8 mouse cellular contexts compared by ENCODE assay signal in the genomic region with DNA sequence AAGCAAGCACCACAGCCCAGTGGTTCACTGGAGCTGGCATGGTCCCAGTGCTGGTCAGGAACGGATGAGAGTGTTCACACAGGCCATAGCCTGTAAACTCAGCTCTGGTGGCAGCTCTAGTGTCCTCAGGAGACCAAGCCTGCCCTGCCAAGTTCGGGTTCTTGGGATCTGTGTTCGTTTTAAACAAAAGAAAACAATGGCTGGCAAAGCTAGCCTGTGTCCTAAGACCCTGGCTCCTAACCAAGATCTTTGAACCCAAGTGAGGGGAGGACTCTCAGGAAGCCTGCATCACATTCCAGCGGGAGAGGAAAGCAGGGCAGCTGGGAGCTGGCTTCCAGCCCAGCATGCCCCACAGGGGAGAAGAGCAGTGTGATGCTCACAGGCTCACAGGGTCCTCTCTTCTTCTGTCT. TPM values are rescaled to one million over a fixed set of nuclear protein-coding genes. Genes with fewer than 3 reads are reported as not detected.
DNase-seq lines count a peak whose midpoint lies in the region; ATAC-seq lines count a peak whose summit lies in the region.
"Had no signal": no experiment of that assay in that cellular context is flagged by ENCODE, and none has a peak within 500 bp of the region (broad histone marks: within the 10 kb centered on the region; RNA-seq: fewer than 3 reads in every experiment).

No protein-coding gene starts in this region.

- 0 out of 2 replicates have a peak overlapping the region, but pooled peaks have one; percentile 2 for H3K27ac ChIP-seq in embryonic facial prominence, embryonic 12.5 days
- H3K27ac ChIP-seq in heart, embryonic 14.5 days (replicated peaks in 1 of 2; ENCODE audit: control insufficient read depth in 1 of 2, insufficient read depth in 1 of 2, low read depth in 2 of 2, low read length in 2 of 2) = peak overlapping the region; percentile 20 to 67; a peak in 3 of 4 replicates

- ATAC-seq in embryonic facial prominence, embryonic 12.5 days (ENCODE audit: insufficient number of reproducible peaks, insufficient read depth, low FRiP score, low TSS enrichment) = no peak
- peak; percentile 62; the same call in 1 of the 2 replicates for ATAC-seq in heart, embryonic 14.5 days (ENCODE audit: insufficient number of reproducible peaks, insufficient read depth, low FRiP score, low read depth)

- DNase-seq in 3T3-L1 (ENCODE audit: low read depth, low spot score) (peak; percentile 89), MN1 (ENCODE audit: low spot score) (peak; percentile 62)
- DNase-seq in layer of hippocampus, adult 9-11 months = peak; percentile 54
- peak; percentile 46 for DNase-seq in ovary, postnatal 14 days (ENCODE audit: low spot score)
- no peak for DNase-seq in embryo, embryonic 10 days (ENCODE audit: low spot score)

- H3K9me3 ChIP-seq in embryonic facial prominence, embryonic 12.5 days = 0 out of 2 replicates have a peak, but pooled peaks cover 5% of the 10 kb centered on the region
- no peaks in the 10 kb centered on the region for H3K9me3 ChIP-seq in heart, embryonic 14.5 days (ENCODE audit: control insufficient read depth, low read length)

- H3K27me3 ChIP-seq in embryonic facial prominence, embryonic 12.5 days = no peaks in the 10 kb centered on the region
- no peaks in the 10 kb centered on the region for H3K27me3 ChIP-seq in heart, embryonic 14.5 days (ENCODE audit: control insufficient read depth, insufficient read depth, low read length)

- no peak overlapping the region for H3K9ac ChIP-seq in embryonic facial prominence, embryonic 12.5 days
- H3K9ac ChIP-seq in heart, embryonic 14.5 days (ENCODE audit: low read length) = no peak overlapping the region

- 35% methylated on average over 4 of the region's 4 CpGs for WGBS in embryonic facial prominence, embryonic 12.5 days
- WGBS in heart, embryonic 14.5 days = 16% methylated on average over 4 of the region's 4 CpGs

- no peak overlapping the region for H3K4me2 ChIP-seq in embryonic facial prominence, embryonic 12.5 days (replicated peaks)
- H3K4me2 ChIP-seq in heart, embryonic 14.5 days (ENCODE audit: low read length) = no peak overlapping the region

- H3K36me3 ChIP-seq in embryonic facial prominence, embryonic 12.5 days = no peaks in the 10 kb centered on the region
- no peaks in the 10 kb centered on the region for H3K36me3 ChIP-seq in heart, embryonic 14.5 days (ENCODE audit: control insufficient read depth, insufficient read depth, low read length)

- H3K4me3 ChIP-seq in embryonic facial prominence, embryonic 12.5 days = no peak overlapping the region
- H3K4me3 ChIP-seq in heart, embryonic 14.5 days (ENCODE audit: control insufficient read depth in 1 of 2, insufficient read depth in 1 of 2, low read depth in 1 of 2, low read length in 2 of 2) = no peak overlapping the region

- H3K4me1 ChIP-seq in embryonic facial prominence, embryonic 12.5 days = peaks cover 14% of the 10 kb centered on the region
- peaks cover 12 to 15% of the 10 kb centered on the region in 2 experiments for H3K4me1 ChIP-seq in heart, embryonic 14.5 days (ENCODE audit: control insufficient read depth in 2 of 2, insufficient read depth in 2 of 2, low read length in 2 of 2)

RNA-seq across cellular contexts. Expression of gene Lrrc74a, which starts 36.1 kb away (rescaled TPM):
- not detected in 2 replicates for polyA plus RNA-seq in embryonic facial prominence, embryonic 12.5 days (2016; fragmentation: Nextera tagmentation; extraction: Ambion mirVana)
- polyA plus RNA-seq in heart, embryonic 14.5 days (2014; fragmentation: Nextera tagmentation; extraction: Ambion mirVana) = not detected in 2 replicates
- polyA plus RNA-seq: liver, embryonic 16.5 days had no signal

RNA-seq across cellular contexts. Expression of gene Angel1, which starts 44.0 kb away (rescaled TPM):
- polyA plus RNA-seq in embryonic facial prominence, embryonic 12.5 days (2016; fragmentation: Nextera tagmentation; extraction: Ambion mirVana) = 12.9 and 13.9 TPM in 2 replicates
- polyA plus RNA-seq in heart, embryonic 14.5 days (2014; fragmentation: Nextera tagmentation; extraction: Ambion mirVana) = 8.4 and 9.6 TPM in 2 replicates
